Mouse (Mus musculus) forebrain, embryonic 16.5 days (tissue): ENCODE measurements at regions not wholly inside any gene's neighbourhood (a gene's known extent, or its start where the extent isn't known, plus 50 kb on each side); places are given as distances from the start of the nearest gene placed in this dataset.

Source experiments
- ATAC-seq: fragments of 200-750 bp; cut with Nextera tagmentation; 2 replicates; pipeline ENCODE4 v1.8.0; 2017; ENCODE audit warnings: mild to moderate bottlenecking, moderate library complexity
- H3K27ac ChIP-seq: fragments of 300-500 bp; sonication (generic); 2 replicates; pipeline ENCODE4 v1.5.1; 2014; ENCODE audit warnings: low read length, control low read depth
- H3K27me3 ChIP-seq: fragments of 300-500 bp; sonication (generic); replicated peaks from 2 replicates; pipeline ENCODE4 v1.6.1; 2014; ENCODE audit warnings: low read length; ENCODE audit not compliant: control insufficient read depth, insufficient read depth
- H3K36me3 ChIP-seq: fragments of 300-500 bp; sonication (generic); 2 replicates; pipeline ENCODE4 v1.6.1; 2014; ENCODE audit not compliant: control insufficient read depth, insufficient read depth
- H3K4me1 ChIP-seq: fragments of 300-500 bp; sonication (generic); replicated peaks from 2 replicates; pipeline ENCODE4 v1.6.1; 2014; ENCODE audit warnings: low read length; ENCODE audit not compliant: control insufficient read depth, insufficient read depth
- H3K4me2 ChIP-seq: fragments of 300-500 bp; sonication (generic); 2 replicates; pipeline ENCODE4 v1.6.1; 2014; ENCODE audit warnings: mild to moderate bottlenecking, low read length, control low read depth
- H3K4me3 ChIP-seq: fragments of 300-500 bp; sonication (generic); replicated peaks from 2 replicates; pipeline ENCODE4 v1.5.1; 2014; ENCODE audit warnings: mild to moderate bottlenecking, low read length, control low read depth
- H3K9ac ChIP-seq: fragments of 300-500 bp; sonication (generic); replicated peaks from 2 replicates; pipeline ENCODE4 v1.6.1; 2014; ENCODE audit warnings: low read depth, low read length, control low read depth
- H3K9me3 ChIP-seq: fragments of 300-500 bp; sonication (generic); 2 replicates; pipeline ENCODE4 v1.6.1; 2016; ENCODE audit warnings: low read length; ENCODE audit not compliant: control insufficient read depth
- WGBS: fragments of 180-500 bp; shearing (Covaris S2); extraction: QIAGEN DNeasy Blood & Tissue Kit; methylation state at CpG from one replicate; pipeline ENCODE4 v1.1.7; 2014; 5-methylcytosine and 5-hydroxymethylcytosine counted together

DNA sequence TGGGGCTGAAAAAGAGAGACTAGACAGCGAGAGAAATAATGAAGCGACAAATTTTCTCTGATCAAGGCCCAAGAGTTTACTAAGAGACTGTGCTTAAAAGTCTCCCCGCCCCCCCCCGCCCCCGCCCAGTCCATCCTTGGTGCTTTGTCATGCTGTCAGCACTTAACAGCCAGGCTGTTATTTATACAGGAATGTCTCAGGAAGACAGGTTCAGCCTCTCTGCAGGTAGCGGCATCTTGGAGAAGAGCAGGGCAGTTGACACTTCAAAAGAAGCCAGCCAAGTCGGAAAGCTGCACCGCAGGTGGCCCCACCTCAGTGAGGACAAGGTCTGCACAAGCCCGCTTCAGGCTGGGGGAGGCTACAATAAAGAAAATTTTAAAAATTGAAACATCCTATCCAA is 487.6 kb downstream of the Pdzph1 start:
- H3K36me3 ChIP-seq, result no peaks in the 10 kb centered on the region
- H3K27me3 ChIP-seq, result no peaks in the 10 kb centered on the region
- no peak overlapping the region for H3K27ac ChIP-seq
- 20% methylated on average over 9 of the region's 9 CpGs for WGBS
- no peak overlapping the region for H3K4me2 ChIP-seq
- no peaks in the 10 kb centered on the region for H3K4me1 ChIP-seq
- no peak overlapping the region for H3K9ac ChIP-seq
- H3K9me3 ChIP-seq, result no peaks in the 10 kb centered on the region
- H3K4me3 ChIP-seq, result no peak overlapping the region
- ATAC-seq, result no peak

- Histone ChIP-seq H3K9ac (no peak overlapping the region), H3K27me3 (no peaks in the 10 kb centered on the region), H3K36me3 (no peaks in the 10 kb centered on the region), H3K4me3 (no peak overlapping the region), H3K9me3 (no peaks in the 10 kb centered on the region), H3K4me1 (no peaks in the 10 kb centered on the region), H3K4me2 (no peak overlapping the region), H3K27ac (no peak overlapping the region)
- peak; percentile 66; the same call in 1 of the 2 replicates for ATAC-seq
- 69% methylated on average over 1 of the region's 1 CpGs for WGBS
These were observed 522.3 kb downstream of the Pdzph1 start for GRCm38 (mm10) chr17:58468920-58469319.
